Mouse (Mus musculus): ENCODE results near the gene Syne2.

Gene Syne2

DNA sequence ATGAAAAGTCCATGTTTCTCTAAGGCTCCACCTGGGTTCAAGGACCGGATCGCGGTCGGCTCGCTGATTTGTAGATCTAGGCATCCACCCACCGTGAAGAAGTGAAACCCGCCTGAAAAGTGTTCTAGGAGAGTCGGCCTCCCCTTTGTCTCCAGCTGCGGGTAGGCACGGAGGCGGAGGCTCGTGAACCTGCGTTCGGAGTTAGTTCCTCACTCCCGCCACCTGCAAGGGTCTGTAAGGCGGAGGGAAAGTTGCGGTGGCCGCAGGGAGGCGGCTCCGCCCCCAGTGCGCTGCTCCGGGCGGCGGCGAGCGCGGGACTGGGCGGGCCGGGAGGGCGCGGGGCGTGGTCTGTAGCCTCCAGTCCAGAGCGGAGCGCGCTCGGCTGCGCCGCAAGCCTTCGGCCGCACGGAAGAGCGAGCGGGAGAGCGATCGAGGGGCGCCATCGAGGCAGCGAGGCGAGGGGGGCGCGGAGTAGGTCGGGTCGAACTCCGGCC lies at the start of gene Syne2:
Gene Syne2, plus strand, starts transcription at position 176 of the 494 bp plus-strand sequence.
- DNase-seq (ENCODE audit: low read depth), result peak; percentile 74

DNA sequence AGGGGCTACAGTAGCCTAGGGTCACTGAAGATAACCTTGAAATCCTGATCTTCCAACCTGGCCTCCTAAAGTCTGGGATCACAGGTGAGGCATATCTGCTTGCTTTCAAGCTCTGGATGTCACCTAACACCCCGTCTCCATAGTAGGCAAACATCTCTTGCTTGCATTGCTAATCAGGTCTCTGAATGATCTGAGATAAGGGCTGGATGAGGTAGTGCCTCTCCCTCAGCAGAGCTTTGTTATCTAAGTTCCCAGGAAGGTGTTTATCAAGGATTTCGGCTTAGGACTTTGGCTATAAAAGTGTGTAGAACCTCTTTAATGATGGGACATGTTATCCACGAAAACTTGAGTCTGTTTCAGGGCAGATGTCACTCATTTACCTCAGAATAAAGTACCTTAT lies 46.5 kb upstream of the Syne2 start:
- DNase-seq (ENCODE audit: low read depth), result no peak

DNA sequence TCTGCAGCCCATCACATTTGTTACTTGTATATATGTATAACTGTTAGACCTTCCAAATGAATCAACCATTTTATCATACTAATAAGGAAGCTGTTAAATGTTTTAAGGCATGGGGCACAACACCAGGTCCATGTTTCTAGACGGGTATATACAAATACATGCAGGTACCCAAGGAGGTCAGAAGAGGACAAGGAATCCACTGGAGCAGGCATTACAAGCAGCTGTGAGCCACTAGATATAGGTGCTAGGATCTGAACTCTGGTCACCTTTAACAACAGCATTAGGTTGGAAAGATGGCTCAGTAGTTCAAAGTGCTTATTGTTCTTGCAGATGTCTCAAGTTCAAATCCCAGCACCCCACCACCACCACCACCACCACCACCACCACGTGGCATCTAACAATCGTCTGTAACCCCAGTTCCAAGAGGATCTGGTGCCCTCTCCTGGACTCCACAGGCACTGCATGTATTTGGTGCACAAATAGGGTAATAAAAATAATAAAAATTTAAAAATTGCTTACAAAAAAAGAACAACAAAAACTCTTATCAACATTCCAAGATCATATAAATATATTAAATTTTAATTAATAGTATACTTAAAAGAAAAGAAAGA lies 45.4 kb upstream of the Syne2 start:
- DNase-seq (ENCODE audit: low read depth), result peak; percentile 80

DNA sequence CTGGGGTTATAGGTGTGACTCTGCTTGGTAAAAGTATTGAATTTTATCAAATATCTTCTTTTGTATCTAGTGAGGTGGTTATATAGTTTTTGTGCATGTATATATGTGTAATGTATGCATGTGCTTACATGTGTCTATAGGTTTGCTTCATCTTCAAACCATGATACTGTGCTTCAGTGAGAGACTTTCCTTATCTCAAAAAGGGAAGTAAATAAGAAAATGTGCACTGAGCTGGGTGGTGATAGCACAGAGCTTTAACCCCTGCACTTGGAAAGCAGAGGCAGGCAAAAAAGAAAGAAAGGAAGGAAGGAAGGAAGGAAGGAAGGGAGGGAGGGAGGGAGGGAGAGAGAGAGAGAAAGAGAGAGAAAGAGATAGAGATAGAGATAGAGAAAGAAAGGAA lies 36.5 kb upstream of the Syne2 start:
- DNase-seq (ENCODE audit: low read depth), result peak; percentile 35

DNA sequence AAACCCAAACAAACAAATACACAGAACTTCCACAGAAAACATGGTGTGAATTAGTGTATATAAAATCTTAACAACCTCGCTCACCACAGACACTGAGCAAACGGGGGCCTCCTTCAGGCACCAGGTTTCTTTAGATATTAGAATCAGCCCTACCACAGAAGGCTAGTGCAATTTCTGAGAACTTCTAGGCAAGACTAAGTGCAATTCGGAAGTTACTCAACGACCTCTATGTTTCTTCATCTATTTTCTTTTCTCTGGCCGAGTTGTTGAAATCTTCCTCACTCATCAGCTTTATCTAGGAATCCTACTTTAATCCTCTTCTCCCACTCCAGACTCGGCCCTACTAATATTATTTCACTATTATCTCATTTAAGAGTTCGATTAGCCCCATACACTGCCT lies 35.9 kb upstream of the Syne2 start:
- DNase-seq (ENCODE audit: low read depth), result peak; percentile 52

DNA sequence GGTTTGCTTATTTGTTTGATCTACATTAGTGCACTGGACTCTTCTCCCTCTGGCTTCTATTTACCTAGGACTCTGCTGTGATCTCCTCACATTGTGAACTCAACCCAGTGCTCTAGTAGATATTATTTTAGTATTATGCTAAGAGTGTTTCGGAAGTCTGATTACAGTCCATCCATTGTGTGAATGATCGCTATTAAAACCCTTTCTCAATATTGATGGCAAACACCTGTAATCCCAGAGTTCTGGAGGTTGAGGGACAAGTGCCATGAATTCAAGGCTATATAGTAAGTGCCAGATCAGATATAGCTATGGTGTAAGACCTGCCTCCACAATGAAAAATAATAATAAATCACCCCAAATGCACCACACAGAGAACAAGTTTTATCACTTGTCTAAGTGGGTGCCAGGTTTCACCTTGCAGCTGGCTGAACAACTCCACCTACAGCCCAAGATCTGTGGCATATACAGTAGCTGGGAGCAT lies 33.6 kb upstream of the Syne2 start:
- DNase-seq (ENCODE audit: low read depth), result no peak

DNA sequence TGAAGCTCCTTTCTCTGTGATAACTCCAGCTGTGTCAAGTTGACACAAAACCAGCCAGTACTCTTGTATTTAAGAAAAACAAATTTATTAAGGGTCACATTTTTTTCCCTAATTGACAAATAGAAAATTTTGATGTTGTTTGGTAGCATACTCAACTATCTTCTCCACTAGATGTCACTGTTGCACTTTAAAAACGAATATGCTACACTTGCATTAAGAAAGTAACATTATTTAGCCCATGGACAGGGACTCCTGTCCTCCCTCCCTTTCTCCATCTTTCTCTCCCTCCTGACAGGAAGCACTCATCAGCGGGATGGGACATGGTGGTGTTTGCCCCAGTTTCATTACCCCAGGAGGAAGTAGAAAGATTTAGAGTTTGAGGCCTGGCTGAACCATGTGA lies 31.3 kb upstream of the Syne2 start:
- DNase-seq (ENCODE audit: low read depth), result peak; percentile 83

DNA sequence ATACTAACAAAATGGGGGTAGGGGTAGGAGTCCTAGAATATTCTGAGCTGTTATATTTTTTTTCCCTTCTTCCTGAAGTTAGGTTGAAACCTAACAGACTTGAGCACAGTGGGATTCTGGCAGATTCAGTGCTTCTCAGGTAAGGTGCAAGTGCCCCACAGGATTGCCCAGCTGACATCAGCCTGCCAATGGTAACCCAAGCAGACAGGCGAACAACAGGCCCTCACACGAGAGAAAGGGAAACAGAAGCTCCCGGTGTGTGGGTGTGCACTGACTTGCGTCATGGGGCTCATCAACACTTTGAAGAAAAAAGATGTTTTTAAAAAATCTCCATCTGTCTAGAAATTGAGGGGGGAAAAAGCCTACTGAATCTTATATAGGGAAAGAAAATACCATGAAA lies 28.5 kb upstream of the Syne2 start:
- peak; percentile 29 for DNase-seq (ENCODE audit: low read depth)

DNA sequence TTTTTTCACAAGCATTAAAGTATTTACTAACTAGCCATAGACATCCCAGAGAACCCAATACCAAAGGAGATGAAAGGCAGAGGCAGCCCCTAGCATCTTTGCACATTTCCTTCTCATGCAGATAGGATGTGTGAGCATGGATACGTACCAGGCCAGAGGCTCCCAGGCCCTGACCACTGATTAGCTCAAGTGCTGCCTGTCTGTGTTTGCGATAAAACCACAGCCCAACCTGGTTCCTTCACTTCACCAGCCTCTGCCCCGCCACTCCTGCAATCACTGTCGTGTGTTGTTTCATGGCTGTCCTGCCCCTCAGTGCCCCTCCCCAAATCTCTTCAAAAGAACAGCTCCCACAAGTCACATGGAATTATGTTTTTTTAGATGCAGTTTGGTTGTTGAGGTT lies 23.4 kb upstream of the Syne2 start:
- DNase-seq (ENCODE audit: low read depth), result peak; percentile 46

DNA sequence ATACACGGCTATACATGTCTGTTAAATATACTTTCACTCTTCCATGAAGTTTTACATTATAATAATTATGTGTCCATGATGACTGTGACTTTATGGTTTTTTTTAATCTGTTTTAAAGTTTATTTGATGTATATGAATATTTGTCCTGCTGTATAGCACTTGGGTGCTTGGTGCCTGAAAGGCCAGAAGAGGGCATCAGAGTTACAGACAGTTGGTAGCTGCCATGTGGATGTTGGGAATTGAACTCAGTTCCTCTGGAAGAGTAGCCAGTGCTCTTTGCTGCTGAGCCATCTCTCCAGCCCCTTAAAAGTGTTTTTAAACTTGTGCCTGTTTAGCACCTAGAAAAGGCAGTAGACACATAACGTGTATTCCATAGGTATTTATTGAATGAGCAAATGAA lies 21.4 kb upstream of the Syne2 start:
- DNase-seq (ENCODE audit: low read depth), result peak; percentile 77

DNA sequence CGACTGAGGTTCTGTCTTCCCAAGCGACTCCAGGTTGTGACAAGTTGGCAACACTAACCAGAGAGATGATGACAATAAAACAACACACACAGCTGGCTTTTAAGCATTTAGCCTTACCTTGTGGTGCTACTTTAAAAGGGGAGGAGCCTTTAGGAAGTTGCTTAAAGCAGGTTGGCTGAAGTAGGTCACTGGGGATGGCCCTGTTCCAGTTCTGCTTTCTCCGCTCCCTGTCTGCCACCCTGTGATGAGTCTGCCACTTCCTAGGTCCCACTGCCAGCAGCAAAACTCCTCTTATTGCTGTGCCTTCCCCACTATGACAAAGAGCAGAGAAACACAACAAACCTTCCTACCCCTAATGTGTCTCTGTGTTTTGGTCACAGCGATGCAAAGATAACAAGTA lies 11.7 kb upstream of the Syne2 start:
- DNase-seq (ENCODE audit: low read depth), result no peak

DNA sequence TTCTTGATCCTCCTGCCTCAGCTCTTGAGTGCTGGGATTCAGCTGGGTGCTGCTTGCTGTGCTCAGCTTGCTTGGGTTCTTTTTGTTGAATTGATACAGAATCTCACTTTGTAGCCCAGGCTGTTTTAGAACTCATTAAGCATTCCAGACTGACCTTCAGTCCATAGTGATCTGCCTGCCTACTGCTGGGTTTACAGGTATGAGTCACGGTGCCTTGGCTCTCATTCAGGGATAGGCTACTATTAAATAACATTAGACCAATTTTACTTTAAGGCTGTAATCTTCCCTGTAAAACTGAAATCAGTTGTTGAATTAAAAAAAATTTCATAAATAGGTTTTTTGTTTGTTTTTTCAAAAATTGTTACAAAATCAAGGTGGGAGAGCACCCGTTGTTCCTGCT lies 4.2 kb upstream of the Syne2 start:
- DNase-seq (ENCODE audit: low read depth), result no peak

DNA sequence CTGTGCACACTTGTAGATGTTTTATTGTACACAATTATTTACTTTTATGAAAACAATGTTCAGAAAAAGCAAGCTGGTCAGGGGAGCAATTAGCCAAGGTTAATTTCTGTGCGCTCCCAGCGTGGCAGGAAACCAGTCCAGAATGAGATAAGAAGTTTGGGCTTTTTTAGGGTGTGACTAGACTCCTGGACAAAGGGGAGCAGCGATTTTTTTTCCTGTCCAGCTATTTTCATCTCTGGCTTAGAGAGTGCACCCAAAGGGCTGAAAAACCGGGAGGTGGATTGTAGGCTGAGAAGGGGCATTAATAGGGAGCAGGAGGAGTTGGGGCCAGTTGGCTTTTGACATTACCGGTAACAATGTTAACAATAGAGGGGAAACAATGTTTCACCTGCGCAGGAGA lies 3.4 kb upstream of the Syne2 start:
- peak; percentile 46 for DNase-seq (ENCODE audit: low read depth)

DNA sequence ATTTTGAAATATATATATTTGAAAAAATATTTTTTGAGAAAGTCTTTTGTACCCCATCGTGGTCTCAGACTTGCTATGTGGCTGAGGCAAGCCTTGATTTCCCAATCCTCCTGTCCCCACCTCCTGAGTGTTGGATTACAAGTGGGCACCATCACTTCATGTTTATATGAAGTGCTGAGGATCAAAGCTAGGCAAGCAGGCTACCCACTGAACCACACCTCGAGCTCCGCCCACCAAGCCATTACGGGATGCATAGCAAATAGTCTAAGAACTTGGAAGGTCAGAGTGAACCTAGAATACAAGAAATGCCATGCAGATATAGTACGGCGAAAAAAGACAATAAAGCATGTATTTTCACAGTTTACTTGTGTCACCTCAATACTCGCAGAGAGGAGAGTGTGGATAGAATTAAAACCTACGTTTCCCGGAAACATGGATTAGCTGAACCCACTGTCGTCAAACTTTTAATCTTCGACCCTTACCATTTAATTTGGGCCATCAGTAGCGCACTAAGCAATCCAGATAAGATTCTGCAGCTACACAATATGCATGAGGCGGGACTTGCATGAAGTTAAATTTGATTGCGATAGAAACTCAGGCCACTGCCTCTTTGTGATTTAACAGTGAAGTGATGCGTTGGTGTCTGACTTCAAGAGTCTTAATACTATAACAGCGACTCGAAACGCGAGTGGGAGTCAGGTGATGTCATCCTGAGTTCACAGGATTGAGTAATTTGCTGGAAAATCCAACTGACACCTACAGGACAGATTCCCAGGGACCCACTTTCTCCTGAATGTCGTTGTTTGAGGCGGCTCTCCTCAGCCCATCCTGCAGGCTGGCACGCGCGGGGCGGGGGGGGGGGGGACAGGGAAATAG lies 715 bp upstream of the Syne2 start:
- DNase-seq (ENCODE audit: low read depth), result peak; percentile 46

DNA sequence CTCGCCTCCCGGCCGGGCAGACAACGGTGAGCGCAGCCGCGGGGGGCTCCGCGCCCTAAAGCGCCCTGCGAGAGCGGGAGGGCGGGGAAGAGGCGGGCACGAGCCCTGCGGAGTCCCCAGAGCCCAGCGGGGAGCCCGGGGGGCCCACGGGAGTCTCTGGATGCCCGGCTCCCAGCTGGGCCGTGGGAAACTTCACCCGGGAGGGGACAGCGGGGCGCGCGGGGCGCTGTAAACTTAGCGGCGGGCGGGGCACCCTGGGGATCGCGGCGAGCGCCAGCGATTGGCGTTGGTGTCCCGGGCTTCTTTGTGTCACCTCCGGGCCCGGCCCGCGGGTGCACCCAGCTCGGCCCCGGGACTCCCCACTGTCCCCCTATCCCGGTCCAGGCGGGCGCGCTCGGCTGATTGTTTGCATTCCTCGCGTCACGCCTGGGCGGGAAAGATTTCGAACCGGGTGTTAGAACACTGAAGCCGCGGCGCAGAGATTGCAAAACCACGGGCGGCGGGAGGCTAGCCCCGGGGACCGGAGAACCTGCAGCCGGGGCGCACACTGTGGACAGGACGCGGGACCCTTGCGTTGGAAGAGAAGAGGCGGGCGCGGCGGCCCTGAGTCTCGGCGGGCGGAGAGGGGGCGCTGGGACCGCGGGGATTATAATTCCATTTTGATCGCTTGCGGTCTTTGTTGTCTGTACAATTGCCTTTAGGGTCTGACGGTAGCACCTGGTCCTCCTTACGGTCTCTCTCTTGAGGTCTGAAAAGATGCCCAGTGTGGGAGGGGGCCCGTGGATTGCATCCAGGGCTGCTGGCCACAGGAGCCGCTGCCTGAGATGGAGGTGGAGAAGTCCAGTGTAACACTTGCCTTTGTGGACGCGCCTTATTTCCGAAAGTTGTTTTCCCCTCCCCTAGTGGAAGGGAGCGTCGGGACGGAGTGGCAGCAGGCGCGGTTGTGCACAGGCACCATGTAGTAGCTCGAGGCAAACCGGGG lies 810 bp downstream of the Syne2 start:
- DNase-seq (ENCODE audit: low read depth), result peak; percentile 62

DNA sequence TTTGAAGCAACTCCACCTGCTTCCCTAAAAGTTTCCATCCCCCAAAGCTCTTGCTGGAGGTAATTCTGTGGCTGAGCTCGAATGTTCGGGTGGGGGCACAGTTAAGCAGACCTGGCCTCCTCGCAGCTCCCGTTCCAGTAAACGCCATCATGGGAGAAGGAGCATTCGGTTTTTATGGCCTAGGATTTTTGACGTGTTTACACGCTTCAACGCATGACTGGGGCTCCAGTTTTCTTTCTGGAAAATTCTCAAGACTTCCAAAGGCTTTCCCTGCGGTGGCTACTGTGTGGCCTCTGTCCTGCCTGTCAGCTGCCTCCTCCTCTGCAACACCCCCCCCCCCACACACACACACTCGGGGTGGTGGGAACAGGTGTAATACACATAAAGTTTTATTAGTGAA lies 1.5 kb downstream of the Syne2 start:
- no peak for DNase-seq (ENCODE audit: low read depth)

DNA sequence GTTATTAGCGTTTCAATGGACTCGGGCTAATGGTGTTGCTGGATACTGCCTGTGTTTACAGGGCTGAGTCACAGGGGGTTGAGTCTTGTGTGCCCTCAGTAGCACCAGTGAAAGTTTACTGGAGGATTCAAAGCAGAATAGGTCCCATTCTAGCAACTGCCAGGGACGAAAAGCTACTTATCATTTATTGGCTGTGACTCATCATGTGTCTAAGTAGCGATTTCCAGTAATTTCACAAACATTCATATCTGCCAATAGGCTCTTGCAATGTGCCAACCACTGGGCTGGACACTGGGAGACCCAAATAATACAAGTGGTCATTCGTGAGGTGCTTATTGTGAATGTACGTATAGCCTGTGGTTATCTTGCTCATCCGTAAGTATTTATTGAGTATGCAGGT lies 2.3 kb downstream of the Syne2 start:
- DNase-seq (ENCODE audit: low read depth), result peak; percentile 42

DNA sequence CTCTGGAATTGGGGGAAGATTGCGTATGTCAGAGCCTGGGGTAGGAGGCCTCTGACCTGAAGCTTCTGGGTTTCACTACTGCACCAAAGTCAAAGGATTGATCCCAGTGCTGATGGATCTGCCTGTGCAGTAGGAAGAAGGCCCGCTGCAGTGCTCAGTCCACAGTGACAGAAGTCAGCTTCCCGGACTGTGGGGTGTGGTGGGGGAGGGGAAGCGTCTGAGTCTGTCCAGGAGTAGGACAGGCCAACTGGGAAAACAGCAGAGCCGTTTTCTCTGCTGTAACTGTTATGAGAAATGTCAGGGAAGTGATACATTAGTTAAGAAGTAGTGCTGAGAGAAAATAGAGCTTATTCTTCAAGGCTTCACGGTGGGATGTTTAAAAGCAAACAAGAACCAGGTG lies 4.2 kb downstream of the Syne2 start:
- DNase-seq (ENCODE audit: low read depth), result no peak

DNA sequence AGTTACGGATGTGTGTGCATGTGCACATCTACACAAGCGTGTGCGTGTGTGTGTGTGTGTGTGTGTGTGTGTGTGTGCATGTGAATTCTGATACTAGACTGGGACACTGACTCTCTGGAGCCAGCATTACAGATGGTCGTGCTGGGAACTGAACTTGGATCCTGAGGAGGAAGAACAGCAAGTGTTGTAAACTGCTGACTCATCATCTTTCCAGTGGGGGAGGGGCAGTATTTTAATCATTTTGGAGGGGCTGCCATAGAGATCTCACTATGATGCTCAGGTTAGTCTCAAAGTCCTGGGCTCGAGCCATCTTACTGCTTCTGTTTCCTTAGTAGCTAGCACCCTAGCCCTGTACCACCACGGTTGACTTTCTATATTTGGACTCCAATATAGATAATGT lies 5.5 kb downstream of the Syne2 start:
- DNase-seq (ENCODE audit: low read depth), result no peak

DNA sequence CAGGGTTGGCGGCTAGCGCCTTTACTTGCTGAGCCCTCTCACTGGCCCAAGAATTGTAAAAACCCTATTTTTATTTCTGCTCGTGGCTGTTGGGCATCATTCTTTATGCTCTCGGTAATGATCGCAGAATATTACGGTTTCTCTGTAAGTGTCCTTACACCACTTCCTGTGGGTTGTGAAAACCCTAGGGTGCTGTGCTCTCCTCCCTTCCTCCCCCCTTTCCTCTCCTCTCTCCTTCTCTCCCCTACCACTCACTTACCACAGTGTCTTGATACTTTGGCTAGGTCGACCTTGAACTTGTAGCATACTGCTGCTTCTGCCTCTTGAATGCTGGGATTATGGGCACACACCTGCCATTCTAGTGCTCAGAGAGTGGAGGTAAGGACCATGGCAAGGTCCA lies 7.5 kb downstream of the Syne2 start:
- peak; percentile 83 for DNase-seq (ENCODE audit: low read depth)

DNA sequence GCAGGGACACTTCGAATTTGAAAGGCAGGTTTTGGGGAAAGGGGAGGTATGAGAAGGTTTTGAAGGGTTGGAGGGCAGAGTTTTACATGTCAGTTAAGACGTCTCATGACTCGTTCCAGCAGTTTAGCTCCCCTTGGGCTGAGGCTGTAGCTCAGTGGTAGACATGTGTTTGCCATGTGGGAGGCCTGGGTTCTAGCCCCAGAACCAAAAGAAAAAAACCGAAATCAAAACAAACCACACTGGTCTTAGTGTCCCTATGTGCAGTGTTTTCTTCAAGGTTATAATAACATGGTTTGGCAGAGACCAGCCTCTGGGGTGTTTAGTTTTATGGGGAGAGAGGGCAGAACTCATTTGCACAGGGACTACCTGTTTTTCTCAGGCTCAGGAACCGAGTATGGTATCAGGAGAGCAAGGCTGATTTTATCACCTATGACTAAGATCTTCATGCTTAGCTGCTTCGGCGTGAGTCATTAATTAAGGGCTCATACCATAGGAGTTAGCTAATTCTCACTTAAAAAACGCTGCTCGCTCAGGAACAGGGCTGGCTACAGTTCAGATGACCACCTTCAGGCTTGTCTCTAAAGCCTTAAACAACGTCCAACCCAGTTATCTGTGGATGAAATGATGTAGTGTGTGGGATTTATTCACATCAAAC lies 8.9 kb downstream of the Syne2 start:
- peak; percentile 87 for DNase-seq (ENCODE audit: low read depth)

DNA sequence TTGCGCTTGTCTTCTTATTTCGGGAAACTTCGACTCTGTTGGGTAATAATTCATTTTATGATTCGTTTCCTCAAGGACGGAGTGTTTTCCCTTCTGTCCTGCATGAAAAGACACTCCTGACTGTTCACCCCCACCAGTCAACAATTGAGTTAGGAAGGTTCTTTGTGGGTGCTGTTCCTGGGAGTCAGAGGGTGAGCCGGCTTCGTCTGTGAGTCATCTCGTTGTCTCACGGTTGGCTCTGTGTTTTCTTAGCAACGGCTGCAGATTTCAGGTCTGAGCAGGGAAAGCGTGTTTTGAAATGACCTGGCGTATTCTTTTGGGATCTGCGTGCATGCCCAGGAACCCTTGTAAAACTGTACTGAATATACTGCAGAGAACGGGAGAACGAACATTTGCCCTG lies 9.8 kb downstream of the Syne2 start:
- peak; percentile 33 for DNase-seq (ENCODE audit: low read depth)
